Mouse (Mus musculus) megakaryocyte, embryonic 14.5 days (primary cell): ENCODE data around the gene Cdk4.

Experiments
- FLI1 ChIP-seq: IDR thresholded peaks from 2 replicates; pipeline ENCODE4 v1.6.1; 2012; ENCODE audit warnings: low read length, inconsistent platforms, mixed read lengths
- GATA1 ChIP-seq: IDR thresholded peaks from 3 replicates; pipeline ENCODE4 v1.6.1; 2012; ENCODE audit warnings: mixed read lengths, low read length, inconsistent platforms, borderline replicate concordance

GRCm38 (mm10) chr10:127043187-127043586 lies 20.1 kb upstream of the Cdk4 start:
- no peak for TF ChIP-seq GATA1
- no peak for TF ChIP-seq FLI1
